Mouse (Mus musculus): ENCODE results near the gene Pmm2.

The Pmm2 gene

GRCm38 (mm10) chr16:8656256-8656655, 18.8 kb downstream of the Pmm2 start:
- no peak for DNase-seq (ENCODE audit: low spot score in 2 of 2)

- DNase-seq (ENCODE audit: low spot score in 2 of 2): no peak
Observed at GRCm38 (mm10) chr16:8658349-8658748, 20.9 kb downstream of the Pmm2 start.

GRCm38 (mm10) chr16:8658764-8659163, 21.3 kb downstream of the Pmm2 start:
- DNase-seq (ENCODE audit: low spot score in 2 of 2): no peak

GRCm38 (mm10) chr16:8663022-8663421, 25.5 kb downstream of the Pmm2 start:
- no peak for DNase-seq (ENCODE audit: low spot score in 2 of 2)

GRCm38 (mm10) chr16:8663606-8664539, 26.4 kb downstream of the Pmm2 start:
- DNase-seq (ENCODE audit: low spot score in 2 of 2): no peak

- DNase-seq (ENCODE audit: low spot score in 2 of 2): no peak
Observed at GRCm38 (mm10) chr16:8665367-8665766, 27.9 kb downstream of the Pmm2 start.

GRCm38 (mm10) chr16:8666452-8666851, 29.0 kb downstream of the Pmm2 start:
- no peak for DNase-seq (ENCODE audit: low spot score in 2 of 2)

GRCm38 (mm10) chr16:8667261-8667660, 29.8 kb downstream of the Pmm2 start:
- no peak for DNase-seq (ENCODE audit: low spot score in 2 of 2)

- no peak for DNase-seq (ENCODE audit: low spot score in 2 of 2)
Observed at GRCm38 (mm10) chr16:8667814-8668213, 30.3 kb downstream of the Pmm2 start.

GRCm38 (mm10) chr16:8668386-8668785, 30.9 kb downstream of the Pmm2 start:
- DNase-seq (ENCODE audit: low spot score in 2 of 2): no peak

GRCm38 (mm10) chr16:8669432-8669831, 32.0 kb downstream of the Pmm2 start:
- no peak for DNase-seq (ENCODE audit: low spot score in 2 of 2)

- DNase-seq (ENCODE audit: low spot score in 2 of 2): no peak
Observed at GRCm38 (mm10) chr16:8670041-8671035, 32.9 kb downstream of the Pmm2 start.

GRCm38 (mm10) chr16:8671551-8672349, 34.3 kb downstream of the Pmm2 start, which contains the start of gene Carhsp1:
TSS of gene Carhsp1 (minus strand) at chr16:8672155.
- peak; percentile 60 to 76 for DNase-seq (ENCODE audit: low spot score in 2 of 2)

GRCm38 (mm10) chr16:8672350-8672687, 34.8 kb downstream of the Pmm2 start:
- DNase-seq (ENCODE audit: low spot score in 2 of 2): no peak

GRCm38 (mm10) chr16:8672811-8673210, 35.3 kb downstream of the Pmm2 start:
- no peak for DNase-seq (ENCODE audit: low spot score in 2 of 2)

- DNase-seq (ENCODE audit: low spot score in 2 of 2): no peak
Observed at GRCm38 (mm10) chr16:8673343-8673742, 35.9 kb downstream of the Pmm2 start.

- no peak for DNase-seq (ENCODE audit: low spot score in 2 of 2)
Observed at GRCm38 (mm10) chr16:8674165-8674564, 36.7 kb downstream of the Pmm2 start.

- DNase-seq (ENCODE audit: low spot score in 2 of 2): no peak
Observed at GRCm38 (mm10) chr16:8675559-8675958, 38.1 kb downstream of the Pmm2 start.

GRCm38 (mm10) chr16:8676228-8676627, 38.8 kb downstream of the Pmm2 start:
- no peak for DNase-seq (ENCODE audit: low spot score in 2 of 2)

- DNase-seq (ENCODE audit: low spot score in 2 of 2): no peak
Observed at GRCm38 (mm10) chr16:8676800-8677199, 39.3 kb downstream of the Pmm2 start.

- DNase-seq (ENCODE audit: low spot score in 2 of 2): no peak
Observed at GRCm38 (mm10) chr16:8678035-8678434, 40.6 kb downstream of the Pmm2 start.

Measured in right cerebral cortex, postnatal 36 days (tissue).